Mouse (Mus musculus) kidney, adult 2 months (tissue): ENCODE measurements around the gene Cflar.

Experiments used
- CTCF ChIP-seq: fragments of 200-500 bp; conservative IDR thresholded peaks from 2 replicates; pipeline ENCODE4 v1.5.1; 2011; ENCODE audit warnings: low read depth, mild to moderate bottlenecking, control low read depth, low read length, moderate library complexity, mixed read lengths; ENCODE audit not compliant: insufficient read depth, insufficient read length
- POLR2A ChIP-seq: fragments of 200-500 bp; IDR thresholded peaks from one replicate; pipeline ENCODE4 v1.6.1; 2011; ENCODE audit warnings: low read depth, low read length, control low read depth

- TF ChIP-seq POLR2A, result no peak
- no peak for TF ChIP-seq CTCF
These were observed 5.5 kb downstream of the Cflar start for GRCm38 (mm10) chr1:58716883-58717220.
